Mouse (Mus musculus) stomach, embryonic 14.5 days (tissue): ENCODE results near the gene Gm43951. TPM values are rescaled to one million over a fixed set of nuclear protein-coding genes. Genes with fewer than 3 reads are reported as not detected.

ENCODE experiments used
- ATAC-seq: fragments of 200-750 bp; cut with Nextera tagmentation; 2 replicates; pipeline ENCODE4 v1.8.0; 2017; ENCODE audit warnings: low read depth, moderate TSS enrichment; ENCODE audit not compliant: insufficient number of reproducible peaks, insufficient read depth, low FRiP score
- H3K27ac ChIP-seq: fragments of 300-500 bp; sonication (generic); 2 replicates; pipeline ENCODE4 v1.5.1; 2014; ENCODE audit warnings: mild to moderate bottlenecking, low read length, moderate library complexity, mixed read lengths
- H3K27me3 ChIP-seq: fragments of 300-500 bp; sonication (generic); 2 replicates; pipeline ENCODE4 v1.6.1; 2014; ENCODE audit warnings: low read length, control low read depth, mixed read lengths; ENCODE audit not compliant: control insufficient read depth, insufficient read depth
- H3K36me3 ChIP-seq: fragments of 300-500 bp; sonication (generic); 2 replicates; pipeline ENCODE4 v1.6.1; 2014; ENCODE audit warnings: mild to moderate bottlenecking, control low read depth, low read length, moderate library complexity, mixed read lengths; ENCODE audit not compliant: control insufficient read depth, insufficient read depth
- H3K4me1 ChIP-seq: fragments of 300-500 bp; sonication (generic); 2 replicates; pipeline ENCODE4 v1.6.1; 2014; ENCODE audit warnings: low read length, control low read depth, mixed read lengths; ENCODE audit not compliant: control insufficient read depth, insufficient read depth
- H3K4me2 ChIP-seq: fragments of 300-500 bp; sonication (generic); replicated peaks from 2 replicates; pipeline ENCODE4 v1.6.1; 2014; ENCODE audit warnings: low read depth, low read length, control low read depth
- H3K4me3 ChIP-seq: fragments of 300-500 bp; sonication (generic); 2 replicates; pipeline ENCODE4 v1.5.1; 2014; ENCODE audit warnings: low read depth, low read length, control low read depth
- H3K9ac ChIP-seq: fragments of 300-500 bp; sonication (generic); replicated peaks from 2 replicates; pipeline ENCODE4 v1.6.1; 2014; ENCODE audit warnings: low read depth, mild to moderate bottlenecking, control low read depth, low read length, moderate library complexity, mixed read lengths
- H3K9me3 ChIP-seq: fragments of 300-500 bp; sonication (generic); 2 replicates; pipeline ENCODE4 v1.6.1; 2016; ENCODE audit warnings: low read depth, low read length, control low read depth; ENCODE audit not compliant: control insufficient read depth
- WGBS: fragments of 180-500 bp; shearing (Covaris S2); extraction: QIAGEN DNeasy Blood & Tissue Kit; methylation state at CpG from one replicate; pipeline ENCODE4 v1.1.7; 2014; 5-methylcytosine and 5-hydroxymethylcytosine counted together
- polyA plus RNA-seq: library from polyadenylated mRNA; unstranded; fragments of >200 nt; fragmentation: Nextera tagmentation; extraction: Ambion mirVana; gene quantifications from 2 replicates; pipeline ENCODE4 v1.2.1, GENCODE M21; 2014

Gene Gm43951
- polyA plus RNA-seq, result not detected in 2 replicates

DNA sequence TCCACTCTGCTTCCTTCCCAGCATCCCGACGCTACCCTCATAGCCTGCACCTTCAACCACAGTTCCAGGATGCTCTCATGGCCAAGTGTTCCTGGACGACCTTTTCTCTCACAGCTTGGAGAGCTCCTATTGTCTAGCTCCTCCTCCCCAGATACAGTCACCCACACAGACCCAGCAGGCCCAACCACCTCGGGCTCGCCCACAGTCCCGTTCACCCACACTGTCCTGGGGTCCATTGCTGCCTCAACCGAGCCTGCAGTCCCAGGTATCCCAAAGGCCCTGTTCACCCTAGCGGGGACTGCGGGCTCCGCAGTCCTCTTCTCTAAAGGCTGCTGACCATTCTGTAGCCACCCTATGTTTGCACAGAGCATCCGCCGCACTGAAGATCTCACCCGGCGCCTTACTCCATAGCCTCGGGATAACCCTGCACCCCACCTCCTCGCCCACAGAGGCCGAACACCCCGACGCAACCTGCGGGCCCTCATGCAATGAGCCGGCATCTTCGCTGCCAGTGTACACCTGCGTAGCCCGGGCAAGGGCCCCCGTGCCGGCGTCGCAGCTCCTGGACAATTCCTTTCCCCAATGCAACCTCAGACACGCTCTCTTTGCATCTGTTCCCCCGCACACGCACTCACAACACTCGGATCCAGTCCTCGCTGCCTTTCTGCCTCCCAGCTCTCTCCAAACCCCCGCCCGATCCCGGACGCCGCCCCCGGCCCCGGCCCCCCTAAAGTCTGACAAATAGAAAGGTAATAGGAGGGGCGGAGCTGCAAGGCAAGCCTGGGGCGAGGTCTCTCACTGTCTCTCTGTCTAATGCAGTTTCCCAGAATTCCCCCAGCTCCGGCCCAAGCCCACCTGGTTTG lies at the start of gene Gm43951:
TSS of gene Gm43951 (minus strand) at position 500 of the 863 bp plus-strand sequence.
- H3K36me3 ChIP-seq, result peaks cover 22% of the 10 kb centered on the region
- peak within 1 kb of the TSS; percentile 69; the same call in 1 of the 2 replicates for H3K27ac ChIP-seq
- H3K4me2 ChIP-seq, result peak within 1 kb of the TSS; percentile 91
- H3K4me1 ChIP-seq, result peaks cover 10% of the 10 kb centered on the region
- H3K4me3 ChIP-seq, result peak within 1 kb of the TSS; percentile 84
- no peaks in the 10 kb centered on the region for H3K27me3 ChIP-seq
- under 1% methylated on average over 43 of the region's 43 CpGs for WGBS
- H3K9ac ChIP-seq, result peak within 1 kb of the TSS; percentile 65
- peak; percentile 38; the same call in 1 of the 2 replicates for ATAC-seq
- no peaks in the 10 kb centered on the region for H3K9me3 ChIP-seq

DNA sequence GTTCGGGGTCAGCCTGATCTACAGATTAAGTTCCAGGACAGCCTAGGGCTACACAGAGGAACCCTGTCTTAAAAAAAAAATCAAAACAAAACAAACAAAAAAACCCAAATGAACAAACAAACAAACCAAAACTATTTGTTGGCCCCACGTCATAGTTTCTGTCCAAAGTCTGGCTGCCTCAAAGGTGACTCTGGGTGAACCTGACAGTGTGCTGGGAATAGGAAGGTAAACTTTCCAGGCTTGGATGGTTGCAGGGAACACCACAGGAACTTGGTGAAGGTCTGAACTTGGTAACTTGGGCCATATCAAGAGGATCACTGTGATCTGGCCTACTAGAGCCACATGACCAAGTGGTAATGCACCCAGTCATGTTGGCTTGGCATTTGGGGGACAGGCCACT lies 49.8 kb upstream of the Gm43951 start:
- 71% methylated on average over 2 of the region's 2 CpGs for WGBS
- no peak overlapping the region for H3K27ac ChIP-seq
- no peaks in the 10 kb centered on the region for H3K4me1 ChIP-seq

DNA sequence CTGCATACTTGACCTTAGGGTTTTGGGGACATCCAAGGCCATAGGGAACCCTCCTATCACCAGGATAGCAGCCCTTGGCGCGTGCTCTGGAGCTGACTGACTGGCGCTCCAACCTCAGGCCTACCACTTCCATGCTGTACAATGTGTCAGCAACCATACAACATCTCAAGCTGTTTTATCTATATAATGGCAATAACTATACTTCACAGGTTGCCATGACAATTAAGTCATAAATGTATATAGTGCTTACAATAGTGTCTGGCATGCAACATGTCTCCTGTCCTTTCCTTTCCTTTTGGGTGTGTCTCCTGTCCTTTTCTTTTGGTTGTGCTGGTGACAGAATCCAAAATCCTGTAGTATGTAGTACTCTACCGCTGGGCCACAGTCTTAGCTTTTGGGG lies 49.0 kb upstream of the Gm43951 start:
- Histone ChIP-seq H3K27me3 (no peaks in the 10 kb centered on the region), H3K27ac (no peak overlapping the region), H3K9ac (no peak overlapping the region), H3K4me3 (no peak overlapping the region), H3K4me1 (no peaks in the 10 kb centered on the region), H3K9me3 (no peaks in the 10 kb centered on the region), H3K4me2 (no peak overlapping the region), H3K36me3 (no peaks in the 10 kb centered on the region)
- ATAC-seq, result no peak
- WGBS, result 92% methylated on average over 4 of the region's 4 CpGs

More for the DNA sequence above, 49.8 kb upstream of the Gm43951 start:
- no peaks in the 10 kb centered on the region for H3K27me3 ChIP-seq
- H3K4me2 ChIP-seq, result no peak overlapping the region
- no peaks in the 10 kb centered on the region for H3K36me3 ChIP-seq
- no peak overlapping the region for H3K9ac ChIP-seq
- ATAC-seq, result no peak
- no peak overlapping the region for H3K4me3 ChIP-seq
- no peaks in the 10 kb centered on the region for H3K9me3 ChIP-seq

DNA sequence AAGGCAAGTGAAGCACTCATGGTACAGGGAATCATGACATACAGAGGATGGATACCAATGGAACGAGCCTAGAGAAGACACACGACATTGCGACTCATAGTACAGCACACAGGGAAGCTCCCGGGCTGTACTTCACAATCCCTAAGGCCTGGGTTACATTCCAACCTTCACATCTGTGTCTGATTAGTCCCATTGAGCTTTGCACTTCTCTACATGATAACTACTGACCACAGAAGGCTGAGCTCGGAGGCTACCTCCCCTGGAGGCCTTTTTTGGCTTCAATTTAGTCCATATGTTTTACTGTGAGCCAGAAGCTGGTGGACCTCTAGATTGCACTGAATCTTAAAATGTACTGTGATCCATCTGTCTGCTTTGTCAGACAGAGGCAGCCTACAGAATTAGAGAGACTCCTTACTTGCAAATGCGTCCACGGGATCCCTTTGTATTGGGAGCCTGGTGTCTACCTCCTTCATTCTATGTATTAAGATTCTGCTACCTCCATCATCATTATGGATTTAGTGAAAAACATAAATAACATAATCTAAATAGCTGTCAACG lies 38.6 kb upstream of the Gm43951 start:
- H3K4me3 ChIP-seq, result no peak overlapping the region
- no peak overlapping the region for H3K9ac ChIP-seq
- no peaks in the 10 kb centered on the region for H3K27me3 ChIP-seq
- 82% methylated on average over 8 of the region's 8 CpGs for WGBS
- ATAC-seq, result no peak
- no peak overlapping the region for H3K27ac ChIP-seq
- no peak overlapping the region for H3K4me2 ChIP-seq
- no peaks in the 10 kb centered on the region for H3K36me3 ChIP-seq
- H3K9me3 ChIP-seq, result no peaks in the 10 kb centered on the region
- H3K4me1 ChIP-seq, result no peaks in the 10 kb centered on the region

DNA sequence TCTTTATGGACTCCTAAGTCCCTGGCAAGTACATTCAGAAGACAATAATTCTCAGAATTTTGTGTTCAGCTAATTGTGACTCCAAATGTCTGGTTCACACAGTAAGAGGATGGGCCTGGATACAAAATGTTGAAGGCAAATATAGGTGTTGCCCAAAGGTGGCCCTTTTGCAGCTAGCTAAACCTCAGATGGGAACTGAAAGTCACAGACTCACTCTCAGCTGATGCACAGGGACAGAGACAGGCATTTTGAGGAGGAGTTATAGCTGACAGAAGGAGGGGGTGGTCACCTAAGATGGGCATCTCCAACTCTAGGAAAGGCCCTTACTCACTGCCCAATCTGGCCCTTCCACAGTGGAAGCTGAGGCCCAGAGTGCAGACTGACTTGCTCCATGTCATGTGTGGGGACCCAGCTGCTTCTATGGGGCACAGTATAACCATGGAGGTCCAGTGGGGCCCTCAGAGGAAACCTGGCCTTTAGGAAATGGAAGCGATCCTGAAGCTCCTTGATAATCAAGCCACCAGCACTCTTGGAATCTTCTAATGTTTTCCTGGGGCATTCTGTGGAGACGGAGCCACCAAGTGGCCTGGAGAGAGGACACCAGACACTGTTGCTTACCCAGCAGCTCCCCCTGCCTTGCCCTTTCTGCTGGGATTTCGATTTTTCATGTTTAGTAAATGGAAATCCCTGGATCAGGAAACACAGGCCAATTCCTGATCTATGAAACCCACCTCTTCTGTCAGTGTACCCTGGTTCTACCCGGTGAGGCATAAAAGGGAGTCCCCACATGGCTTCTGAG lies 33.6 kb upstream of the Gm43951 start:
- H3K9me3 ChIP-seq, result no peaks in the 10 kb centered on the region

DNA sequence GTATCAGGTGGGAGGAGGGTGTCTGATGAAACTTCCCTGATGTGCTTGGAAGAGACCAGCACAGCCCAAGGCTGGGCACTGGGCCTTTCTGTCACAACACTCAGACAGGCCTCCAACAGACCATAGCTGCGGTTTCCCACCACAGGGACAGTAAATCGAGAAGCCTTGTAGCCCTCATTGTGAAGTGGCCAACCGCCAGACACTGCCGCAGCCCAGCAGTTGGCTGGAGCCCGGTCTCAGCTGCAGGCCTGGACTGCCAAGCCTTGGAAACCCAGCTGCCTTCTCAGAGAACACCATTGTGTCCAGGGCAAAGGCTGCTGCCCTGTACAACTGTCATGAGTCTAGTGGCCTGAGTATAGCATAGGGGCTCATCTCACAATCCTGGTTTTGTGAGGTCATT lies 27.4 kb upstream of the Gm43951 start:
- 66% methylated on average over 5 of the region's 5 CpGs for WGBS
- H3K4me3 ChIP-seq, result no peak overlapping the region
- ATAC-seq, result no peak

More for the DNA sequence above, 33.6 kb upstream of the Gm43951 start:
- ATAC-seq, result no peak
- Histone ChIP-seq H3K4me2 (no peak overlapping the region), H3K9ac (no peak overlapping the region), H3K27ac (no peak overlapping the region), H3K36me3 (no peaks in the 10 kb centered on the region), H3K4me3 (no peak overlapping the region), H3K4me1 (no peaks in the 10 kb centered on the region), H3K27me3 (no peaks in the 10 kb centered on the region)
- WGBS, result 72% methylated on average over 4 of the region's 4 CpGs

DNA sequence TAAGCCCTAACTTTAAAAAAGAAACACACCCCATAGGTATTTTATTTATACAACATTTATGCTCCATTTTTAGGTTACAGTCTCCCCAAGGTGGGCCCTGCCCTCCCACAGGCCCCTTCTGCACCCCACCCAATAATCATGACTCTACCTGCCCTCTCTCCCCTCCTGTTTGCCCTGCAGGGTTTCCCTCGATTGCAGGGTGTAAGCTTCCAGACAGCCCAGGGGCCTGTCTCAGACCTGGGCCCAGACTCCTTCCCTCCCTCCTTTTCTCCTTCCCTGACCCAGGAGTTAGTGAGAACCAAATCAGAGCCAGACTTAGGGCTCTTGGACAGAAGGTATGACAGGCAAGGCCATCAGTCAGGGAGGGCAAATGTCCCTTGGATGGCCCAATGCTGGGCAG lies 26.4 kb upstream of the Gm43951 start:
- Histone ChIP-seq H3K4me3 (no peak overlapping the region), H3K9me3 (no peaks in the 10 kb centered on the region), H3K4me2 (no peak overlapping the region), H3K27me3 (no peaks in the 10 kb centered on the region), H3K9ac (no peak overlapping the region), H3K27ac (no peak overlapping the region), H3K36me3 (no peaks in the 10 kb centered on the region), H3K4me1 (no peaks in the 10 kb centered on the region)
- ATAC-seq, result no peak
- WGBS, result 42% methylated on average over 1 of the region's 1 CpGs

More for the DNA sequence above, 27.4 kb upstream of the Gm43951 start:
- H3K36me3 ChIP-seq, result no peaks in the 10 kb centered on the region
- no peaks in the 10 kb centered on the region for H3K4me1 ChIP-seq
- no peak overlapping the region for H3K9ac ChIP-seq
- H3K27me3 ChIP-seq, result no peaks in the 10 kb centered on the region
- no peak overlapping the region for H3K27ac ChIP-seq
- H3K4me2 ChIP-seq, result no peak overlapping the region
- H3K9me3 ChIP-seq, result no peaks in the 10 kb centered on the region

DNA sequence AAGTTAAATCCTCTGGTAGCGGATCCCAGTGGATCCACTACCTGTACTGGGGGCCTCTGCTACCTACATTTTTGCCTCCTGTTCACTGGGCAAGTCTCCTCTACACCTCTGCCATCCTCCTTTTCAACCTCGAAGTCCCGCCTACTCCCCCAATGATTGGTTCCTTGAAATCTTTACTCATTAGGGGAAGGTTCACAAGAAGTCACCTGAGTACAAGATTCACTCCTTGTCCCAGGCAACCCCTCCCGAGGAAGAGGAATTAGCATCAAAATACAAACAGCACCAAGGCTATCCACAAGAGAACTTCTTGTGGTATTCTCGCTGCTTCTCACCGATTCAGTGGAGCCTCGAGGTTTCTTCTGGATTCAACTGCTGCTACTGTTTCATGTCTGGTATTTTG lies 25.4 kb upstream of the Gm43951 start:
- Histone ChIP-seq H3K9me3 (no peaks in the 10 kb centered on the region), H3K4me2 (no peak overlapping the region), H3K27me3 (no peaks in the 10 kb centered on the region), H3K4me1 (no peaks in the 10 kb centered on the region), H3K4me3 (no peak overlapping the region), H3K27ac (no peak overlapping the region), H3K36me3 (no peaks in the 10 kb centered on the region), H3K9ac (no peak overlapping the region)
- 80% methylated on average over 7 of the region's 7 CpGs for WGBS
- no peak for ATAC-seq
